Mouse (Mus musculus): Measurements from ENCODE around the gene Myo1c.

Gene Myo1c

DNA sequence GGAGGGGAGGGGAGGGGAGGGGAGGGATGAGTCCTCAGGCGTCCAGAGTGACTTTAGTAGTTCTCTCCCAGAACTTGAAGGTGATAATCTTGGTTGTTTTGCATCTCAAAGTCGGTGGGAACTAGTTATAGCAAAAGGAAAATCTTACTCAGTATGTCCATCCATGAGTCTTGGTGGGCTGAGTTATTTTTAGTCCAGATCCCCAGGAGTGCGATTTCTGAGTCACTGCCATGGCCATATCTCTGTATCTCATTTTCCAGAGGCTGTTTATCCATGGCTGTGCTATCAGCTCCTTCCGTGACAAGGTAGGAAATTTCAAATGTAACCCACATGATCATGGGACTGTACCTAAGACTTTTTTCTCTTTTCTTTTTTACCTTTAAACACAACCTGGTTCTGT is 72.0 kb downstream of the Myo1c start:
- DNase-seq: no peak
